Mouse (Mus musculus) B cell, adult 2 months (primary cell): ENCODE data around the gene Col4a1.

Experiments used
- DNase-seq, 2 experiments: peaks; one replicate each; pipeline ENCODE4 v3.0.0; 2022

The Col4a1 gene

DNA sequence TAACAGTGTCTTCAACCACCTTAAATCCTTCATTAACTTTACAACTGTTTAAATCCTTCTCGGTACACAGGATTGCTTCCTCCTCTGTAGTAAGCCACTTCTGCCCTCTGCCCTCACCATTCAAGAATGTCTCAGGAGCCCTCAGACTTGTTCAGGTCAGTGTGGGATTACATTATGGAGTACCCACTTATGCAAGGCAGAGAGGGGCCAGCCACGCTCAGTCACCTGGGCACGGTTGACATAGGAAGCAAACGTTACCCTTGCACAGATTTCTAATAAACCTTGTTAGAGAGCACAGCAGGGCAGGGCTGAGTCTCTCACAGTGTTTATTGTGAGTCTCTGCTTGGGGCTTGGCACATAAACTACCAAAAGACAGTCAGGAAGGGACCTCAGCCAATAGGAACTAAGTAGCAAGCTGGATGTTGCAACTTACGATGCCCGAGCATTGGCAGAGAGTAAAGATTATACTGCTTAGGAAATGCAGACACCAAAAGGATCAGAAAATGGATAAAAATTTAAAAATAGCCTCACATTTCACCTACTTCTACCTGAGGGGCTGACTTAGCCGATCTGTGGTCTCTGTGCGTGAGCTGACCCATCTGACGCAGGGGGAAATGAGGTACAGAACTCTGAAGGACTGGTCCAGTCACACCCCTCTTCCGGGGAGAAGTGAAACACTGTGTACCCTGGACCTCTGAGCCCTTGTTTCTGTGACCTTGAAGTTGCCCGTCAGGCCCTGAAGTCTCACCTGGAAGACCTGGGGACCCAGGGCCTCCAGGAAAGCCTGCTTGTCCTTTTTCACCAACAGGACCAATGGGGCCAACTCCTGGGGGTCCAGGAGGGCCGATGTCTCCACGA lies 86.8 kb downstream of the Col4a1 start:
- no peak for DNase-seq

DNA sequence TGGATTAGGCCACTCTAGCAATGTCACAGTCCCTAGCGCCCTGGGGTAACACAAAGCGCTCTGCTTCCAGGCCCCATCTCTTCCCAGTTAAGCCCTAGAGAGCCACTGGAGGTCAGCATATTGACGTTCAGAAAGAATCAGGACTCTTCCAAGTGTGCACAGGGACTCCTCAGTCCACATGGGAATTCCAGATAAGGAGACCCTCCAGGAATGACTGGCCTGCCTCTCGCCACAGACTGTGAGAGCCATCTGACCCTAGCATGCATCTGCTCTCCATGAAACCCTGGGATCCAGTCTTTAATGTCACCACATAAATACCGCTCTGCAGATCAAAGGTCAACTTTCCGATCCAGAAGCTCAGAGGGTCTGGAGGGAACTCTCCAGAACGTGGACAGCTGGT lies 88.4 kb downstream of the Col4a1 start:
- DNase-seq, result no peak

DNA sequence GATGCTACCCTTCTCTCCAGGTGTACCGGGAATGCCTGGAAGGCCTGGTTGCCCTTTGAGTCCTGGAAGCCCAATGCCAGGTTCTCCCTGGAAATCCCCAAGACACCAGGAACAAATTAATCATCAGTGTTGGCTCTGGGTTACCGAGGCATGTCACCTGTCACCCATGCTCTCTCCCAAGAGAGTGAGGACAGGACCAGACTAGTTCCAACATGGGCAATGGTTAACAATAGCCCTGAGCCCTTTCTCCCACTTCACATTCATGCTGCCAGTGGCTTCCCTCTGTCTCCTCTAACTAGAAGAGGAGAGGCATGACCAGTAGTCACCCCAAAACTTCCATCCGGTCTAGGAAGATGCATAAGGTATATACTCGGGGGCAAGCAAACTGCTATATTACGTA lies 91.3 kb downstream of the Col4a1 start:
- no peak for DNase-seq

DNA sequence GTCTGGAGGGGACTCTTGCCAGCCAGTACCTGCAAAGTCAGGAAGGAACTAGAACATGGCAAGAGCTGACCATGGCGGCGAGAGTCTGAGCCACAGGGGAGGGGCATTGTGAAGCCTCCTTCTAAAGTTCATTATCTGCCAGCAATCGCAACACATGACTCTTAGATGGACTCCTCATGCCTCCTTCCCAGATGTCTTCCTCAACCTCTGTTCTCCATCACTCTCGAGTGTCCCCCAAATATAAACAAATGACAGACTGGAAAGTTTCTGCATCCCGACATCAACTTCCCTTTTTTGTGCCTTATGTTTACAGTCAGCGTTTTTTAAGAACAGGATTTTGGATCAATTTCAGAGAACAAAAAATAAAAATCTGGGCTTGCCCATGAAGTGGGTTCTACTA lies 93.3 kb downstream of the Col4a1 start:
- no peak for DNase-seq

DNA sequence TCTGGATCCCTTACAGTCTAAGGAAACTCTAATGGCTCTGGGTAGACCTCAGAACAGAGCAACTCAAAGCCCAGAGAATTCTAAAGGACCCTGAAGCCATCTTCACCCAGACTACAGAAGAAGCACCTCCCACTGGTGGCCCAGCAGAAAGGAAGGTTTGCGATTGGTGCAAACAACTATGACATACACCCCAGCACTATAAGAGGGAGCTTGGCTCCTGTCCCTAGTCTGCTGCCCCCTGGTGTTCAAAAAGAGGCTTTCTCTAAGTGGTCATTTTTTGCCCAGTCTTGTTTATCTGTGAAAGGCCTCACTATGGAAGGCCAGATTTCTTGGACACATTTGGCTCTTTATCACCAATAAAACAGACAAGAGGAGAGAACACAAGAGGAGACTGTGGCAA lies 97.4 kb downstream of the Col4a1 start:
- peak; percentile 58 to 67 for DNase-seq

DNA sequence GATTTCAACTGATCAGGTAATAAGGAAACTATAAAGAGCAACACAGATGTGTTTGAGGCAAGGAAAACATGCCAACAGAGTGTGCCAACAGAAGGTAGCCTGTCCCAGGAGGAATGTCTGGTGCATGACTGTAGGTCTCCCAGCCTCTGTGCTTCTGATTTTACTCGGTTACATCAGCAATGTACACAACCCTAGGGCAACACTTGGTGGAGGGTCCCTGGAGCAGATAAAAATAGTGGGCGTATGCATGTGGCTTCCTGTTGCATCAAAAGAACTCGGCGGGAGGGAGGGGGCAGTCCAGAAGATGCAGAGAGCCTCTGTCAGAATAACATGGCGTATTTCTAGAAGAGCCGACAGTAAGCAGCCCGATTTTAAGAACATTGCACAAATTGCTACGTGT lies 106.1 kb downstream of the Col4a1 start:
- no peak for DNase-seq

DNA sequence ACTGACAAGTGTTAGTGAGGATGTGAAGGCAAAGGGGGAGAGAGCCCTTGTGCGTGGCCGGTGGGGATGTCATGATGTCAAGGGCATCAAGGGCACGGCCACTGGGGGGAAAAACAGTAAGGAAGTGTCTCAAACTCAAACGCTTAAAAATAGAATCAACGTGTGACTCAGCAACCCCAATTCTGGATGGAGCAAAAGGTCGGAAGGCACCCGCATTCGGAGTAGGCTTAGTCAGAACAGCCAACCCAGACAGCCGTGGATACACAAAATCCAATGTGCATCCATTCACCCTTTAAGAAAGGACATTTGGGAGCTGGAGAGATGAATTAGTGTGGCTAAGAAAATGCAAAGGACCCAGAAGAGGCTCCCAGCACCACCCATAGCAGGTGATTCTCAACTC lies 107.1 kb downstream of the Col4a1 start:
- no peak for DNase-seq

DNA sequence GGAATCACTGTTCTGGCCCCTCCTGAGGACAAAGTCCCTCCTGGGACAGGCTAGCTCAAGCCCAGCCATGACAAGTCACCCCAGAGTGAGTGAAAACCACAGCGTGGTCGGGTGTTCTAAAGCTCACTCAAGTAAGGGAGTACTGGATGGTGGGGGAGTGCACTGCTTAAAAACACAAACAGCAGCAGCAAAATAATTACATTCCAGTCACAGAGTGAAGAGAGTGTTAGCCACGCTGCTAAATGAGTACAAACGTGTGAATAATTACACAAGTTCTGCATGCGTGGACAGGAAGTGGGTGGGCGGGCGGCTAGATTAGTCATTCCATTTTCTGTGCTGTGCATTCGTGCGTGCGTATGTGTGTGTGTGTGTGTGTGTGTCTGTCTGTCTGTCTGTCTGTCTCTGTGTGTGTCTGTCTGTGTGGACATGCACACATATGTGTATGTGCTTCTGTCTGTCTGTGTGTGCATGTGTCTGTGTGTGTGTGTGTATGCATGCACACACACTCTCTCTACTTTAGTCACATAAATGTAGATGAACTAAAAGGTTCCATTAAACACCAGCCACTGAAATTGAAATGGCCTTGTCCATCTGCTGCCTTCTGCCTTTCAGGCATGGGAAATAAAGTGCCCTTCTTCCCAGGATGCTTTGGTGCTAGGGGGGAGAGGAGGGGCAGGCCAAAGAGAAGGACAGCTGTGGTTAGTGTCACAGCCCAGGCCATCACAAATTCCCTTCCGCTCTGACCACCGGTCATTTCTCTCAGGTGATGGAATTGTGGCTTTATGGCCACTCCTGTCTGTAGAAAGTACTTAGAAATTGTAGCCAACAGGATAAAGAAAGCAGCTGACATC lies 109.1 kb downstream of the Col4a1 start:
- peak; percentile 41 to 50 for DNase-seq

DNA sequence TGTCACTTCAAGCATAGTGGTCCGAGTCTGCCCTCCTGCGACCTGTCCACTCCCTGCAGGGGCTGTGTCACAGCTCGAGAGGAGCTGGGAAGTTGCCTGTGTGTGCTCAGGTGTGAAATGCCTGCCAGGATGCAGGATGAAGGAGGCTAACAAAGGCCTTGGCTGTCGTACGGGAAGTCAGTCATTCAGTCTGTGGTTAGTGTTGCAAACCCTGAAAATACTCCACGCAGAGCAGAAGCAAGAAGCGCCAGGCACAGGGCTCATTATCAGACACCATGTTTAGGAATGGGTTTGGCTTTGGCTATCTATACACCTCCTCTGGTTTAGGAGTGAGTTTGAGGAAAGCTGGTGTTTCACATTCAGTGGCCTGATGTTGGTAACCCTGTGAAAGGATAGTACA lies 114.0 kb downstream of the Col4a1 start:
- DNase-seq, result no peak

DNA sequence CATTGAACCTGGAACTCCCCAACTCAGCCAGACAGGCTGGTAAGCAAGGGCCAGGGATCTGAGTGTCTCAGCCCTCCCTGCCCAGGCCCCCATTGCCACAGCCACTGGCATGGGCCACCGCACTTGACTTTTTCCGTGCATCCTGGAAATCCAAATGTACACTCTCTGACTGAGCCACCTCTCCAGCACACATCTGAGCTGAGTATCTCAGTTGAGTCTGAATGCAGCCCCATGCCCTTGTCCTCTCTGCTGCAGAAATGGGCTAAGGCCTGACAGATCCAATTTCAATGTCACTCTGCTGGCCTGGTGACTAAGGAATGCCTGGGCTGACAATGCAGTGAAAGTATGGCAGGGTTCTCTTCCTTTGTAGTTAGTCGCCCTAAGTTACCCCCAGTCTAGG lies 114.6 kb downstream of the Col4a1 start:
- DNase-seq, result no peak

DNA sequence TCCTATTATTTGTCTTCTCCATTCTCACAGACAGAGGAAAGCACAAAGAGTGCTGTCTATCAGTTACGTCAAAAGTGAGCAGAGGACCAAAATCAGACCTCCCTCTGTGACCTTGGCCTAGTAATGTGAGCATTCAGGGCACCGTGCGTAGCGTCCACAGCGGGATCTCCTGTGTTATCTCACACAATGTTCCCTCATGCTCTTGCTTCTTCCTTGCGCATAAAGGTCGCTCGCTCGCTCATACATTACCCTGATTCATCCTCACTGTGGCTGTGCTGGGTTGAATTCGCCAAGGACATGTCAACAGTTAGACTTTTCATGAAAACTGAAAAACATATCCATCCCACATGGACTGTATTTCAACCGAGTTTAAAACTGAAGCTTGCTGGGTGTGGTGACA lies 115.4 kb downstream of the Col4a1 start:
- DNase-seq, result no peak

DNA sequence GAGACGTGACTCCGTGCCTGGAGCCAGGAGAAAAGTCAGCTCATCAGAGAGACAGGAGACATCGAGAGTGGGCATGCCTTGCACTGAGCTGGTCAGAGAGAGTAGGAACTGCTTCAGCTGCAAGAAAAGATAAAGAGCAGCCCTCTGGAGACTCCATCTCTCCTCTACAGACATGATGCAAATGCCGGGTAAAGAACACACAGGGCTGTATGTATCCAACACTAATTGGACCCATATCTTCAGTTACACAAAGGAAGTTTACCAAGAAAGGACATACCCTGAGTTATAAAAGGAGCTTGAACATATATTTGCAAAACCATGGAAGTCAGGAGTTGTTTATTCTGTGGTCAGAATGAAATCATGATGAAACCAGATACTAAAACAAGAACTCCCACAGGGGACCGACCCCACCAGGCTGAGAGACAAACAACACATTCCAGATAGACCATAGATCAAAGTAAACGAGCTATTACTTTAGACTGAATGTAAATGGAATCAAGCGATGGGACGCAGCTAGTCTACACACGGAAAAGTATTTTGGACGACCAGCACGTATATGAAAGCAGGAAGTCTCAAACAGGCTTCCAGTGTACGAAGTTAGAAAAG lies 119.8 kb downstream of the Col4a1 start:
- DNase-seq, result no peak

DNA sequence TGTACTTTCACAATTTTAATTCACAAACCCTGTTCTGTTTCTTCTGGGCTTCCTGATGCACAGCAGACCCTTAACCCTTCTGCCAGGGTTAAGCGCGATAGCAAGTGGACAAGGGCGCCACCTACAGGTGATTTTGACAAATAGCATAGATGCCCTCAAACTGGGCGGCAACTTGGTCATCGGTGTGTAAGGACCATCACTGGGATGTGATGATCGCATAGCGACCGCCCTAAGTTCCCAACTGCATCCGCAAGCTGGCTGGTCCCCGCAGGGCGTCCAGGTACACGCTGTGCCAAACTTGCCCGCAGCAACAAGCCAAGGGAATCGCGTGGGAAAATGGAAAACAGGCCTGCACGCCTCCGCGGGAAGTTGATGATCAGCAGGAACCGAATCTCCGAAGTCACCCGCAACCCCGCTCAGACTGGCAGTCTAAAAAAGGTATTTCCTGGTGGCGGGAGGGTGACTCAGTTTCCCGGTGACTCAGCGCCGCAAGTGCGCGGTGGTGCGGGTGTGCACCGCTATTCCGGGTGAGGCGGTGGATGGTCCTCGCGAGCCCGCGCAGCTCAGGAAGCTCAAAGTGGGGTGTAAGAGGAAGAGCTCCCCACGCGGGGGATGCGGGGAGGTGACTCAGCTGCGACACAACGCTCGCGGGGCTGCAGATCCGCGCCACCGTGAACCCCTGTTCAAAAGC lies 124.9 kb downstream of the Col4a1 start:
- DNase-seq, result peak; percentile 82 to 86

DNA sequence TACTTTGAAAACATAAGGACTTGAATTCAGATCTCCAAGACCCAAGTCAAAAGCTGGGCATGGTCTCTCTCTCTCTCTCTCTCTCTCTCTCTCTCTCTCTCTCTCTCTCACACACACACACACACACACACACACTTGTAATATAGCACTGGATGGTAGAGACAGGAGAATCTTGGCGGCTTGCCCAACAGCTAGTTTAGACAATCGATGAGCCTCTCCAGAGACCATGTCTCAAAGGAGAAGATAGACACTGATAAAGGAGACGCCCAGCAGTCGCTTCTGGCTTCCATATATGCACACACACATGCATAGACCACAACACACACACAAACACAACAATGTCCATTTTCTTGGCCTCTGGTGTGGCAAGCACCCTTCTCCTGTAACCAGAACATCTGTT lies 126.2 kb downstream of the Col4a1 start:
- no peak for DNase-seq

DNA sequence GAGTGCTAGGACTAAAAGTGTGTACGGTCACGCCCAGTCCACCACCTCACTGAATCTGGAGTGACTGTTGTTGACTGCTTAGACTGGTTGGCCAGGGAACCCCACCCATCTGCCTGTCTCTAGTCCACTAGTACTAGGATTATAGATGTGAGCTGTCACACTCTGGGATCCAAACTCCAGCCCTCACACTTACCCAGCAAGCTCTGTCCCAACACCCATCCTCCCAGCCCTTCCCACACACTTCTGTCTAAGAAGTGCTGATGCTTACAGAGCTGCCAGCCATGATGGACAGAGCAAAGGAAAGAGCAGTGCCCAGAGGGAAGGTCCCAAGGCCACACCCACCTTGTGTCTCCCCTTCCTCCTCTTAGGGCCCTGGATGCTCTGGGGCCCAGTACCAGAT lies 127.0 kb downstream of the Col4a1 start:
- no peak for DNase-seq

DNA sequence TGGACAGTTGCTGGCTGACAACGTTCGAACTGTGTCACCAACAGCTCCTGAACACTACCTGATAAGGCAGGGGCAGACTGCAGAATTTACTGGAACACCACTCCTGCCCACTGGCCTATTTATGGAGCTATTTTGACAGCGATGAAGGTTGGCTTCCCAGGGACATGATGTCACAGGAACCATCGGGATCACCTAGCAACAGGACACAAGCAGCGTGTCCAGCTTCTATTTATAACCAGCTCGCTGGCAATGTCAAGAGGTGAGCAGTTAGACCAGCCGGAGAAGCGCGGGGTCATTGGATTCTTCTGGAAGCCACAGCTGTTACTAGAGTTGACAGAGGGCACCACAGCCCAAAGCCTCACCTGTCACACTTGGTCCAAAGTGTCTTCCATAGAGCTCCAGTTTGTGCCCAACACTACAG lies 129.0 kb downstream of the Col4a1 start:
- no peak for DNase-seq

DNA sequence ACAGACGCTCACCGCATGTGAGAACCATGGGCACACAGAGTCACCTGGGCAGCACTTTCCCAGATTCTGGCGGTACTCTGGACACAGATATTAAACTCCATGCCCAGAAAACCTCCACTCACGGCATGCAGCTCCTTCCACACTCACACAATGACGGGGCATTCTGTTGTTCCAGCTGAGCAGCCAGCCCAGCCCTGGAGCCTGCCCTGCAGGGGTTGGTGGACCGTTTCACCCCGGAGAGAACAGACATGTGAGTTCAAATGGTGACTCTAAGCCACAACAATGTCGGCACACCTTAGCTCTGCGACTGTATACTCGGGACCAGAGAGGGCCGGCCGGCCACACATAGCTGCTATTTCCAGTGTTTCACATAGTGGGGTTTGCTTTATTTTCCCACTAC lies 130.0 kb downstream of the Col4a1 start:
- DNase-seq, result no peak

DNA sequence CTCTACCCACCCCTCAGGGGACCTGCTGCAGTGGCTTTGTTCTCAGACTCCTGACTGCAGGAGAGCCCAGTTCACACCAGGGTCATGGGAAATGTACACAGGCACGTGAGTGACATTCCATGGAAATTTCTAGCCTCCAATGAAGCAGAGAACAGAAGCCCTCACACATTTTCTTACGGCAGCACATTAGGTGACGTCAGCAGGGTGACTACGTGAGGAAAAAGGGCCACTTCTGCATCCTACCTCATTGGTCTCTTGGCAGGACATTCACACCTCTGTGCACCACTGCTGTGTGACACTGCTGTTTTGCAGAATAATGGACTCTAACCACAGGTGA lies 130.5 kb downstream of the Col4a1 start:
- no peak for DNase-seq

DNA sequence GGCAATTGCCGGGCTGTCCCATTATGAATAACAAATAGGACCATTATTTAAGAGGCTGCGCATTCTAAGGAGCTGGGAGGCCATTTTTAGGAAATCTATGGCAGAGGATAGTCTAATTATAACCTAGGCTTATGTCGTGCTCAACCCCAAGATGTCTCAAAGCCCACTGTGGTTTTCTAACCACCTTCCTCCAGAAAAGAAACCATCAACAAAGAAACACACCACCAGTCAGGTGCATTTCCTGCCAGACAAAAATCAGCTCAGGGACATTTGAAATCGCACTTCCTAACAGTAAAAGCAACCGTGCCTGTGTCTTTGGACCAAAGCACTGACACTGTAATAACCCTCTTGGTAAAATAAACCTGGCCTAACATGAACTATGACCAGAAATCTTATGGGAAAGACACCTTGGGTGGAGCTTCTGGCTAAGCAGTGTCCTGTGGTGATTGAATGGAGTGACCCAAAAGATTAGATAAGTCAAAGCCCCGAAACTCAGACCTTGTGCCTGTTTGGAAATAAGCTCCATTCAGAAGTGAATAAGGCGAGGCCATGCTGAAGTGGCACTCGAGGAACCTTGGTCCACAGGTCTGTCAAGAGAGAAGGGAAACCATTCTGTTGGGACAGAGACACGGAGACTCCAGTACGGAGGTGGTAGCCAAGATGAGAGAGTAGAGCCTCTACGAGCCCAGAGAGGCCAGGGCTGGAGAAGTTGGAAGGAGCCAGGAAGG lies 131.0 kb downstream of the Col4a1 start:
- DNase-seq, result peak; percentile 19 to 28

DNA sequence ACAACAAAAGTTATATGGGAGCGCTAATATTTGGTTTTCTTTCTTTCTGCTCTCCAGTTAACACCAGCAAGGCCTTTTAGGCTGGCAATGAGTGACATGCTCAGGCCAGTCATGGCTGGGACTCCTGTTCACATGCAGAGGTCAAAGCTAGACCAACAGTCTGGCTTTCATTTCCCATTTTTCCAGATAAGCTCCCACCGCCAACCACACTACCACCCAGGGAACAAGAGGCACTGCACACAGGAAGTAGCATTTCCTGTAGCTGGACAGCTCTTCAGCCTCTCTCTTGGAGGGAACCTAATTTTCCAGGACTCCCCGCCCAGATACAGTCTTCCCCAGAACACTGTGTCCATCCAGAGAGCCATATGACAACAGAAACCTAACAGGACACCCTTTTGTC lies 132.8 kb downstream of the Col4a1 start:
- no peak for DNase-seq

DNA sequence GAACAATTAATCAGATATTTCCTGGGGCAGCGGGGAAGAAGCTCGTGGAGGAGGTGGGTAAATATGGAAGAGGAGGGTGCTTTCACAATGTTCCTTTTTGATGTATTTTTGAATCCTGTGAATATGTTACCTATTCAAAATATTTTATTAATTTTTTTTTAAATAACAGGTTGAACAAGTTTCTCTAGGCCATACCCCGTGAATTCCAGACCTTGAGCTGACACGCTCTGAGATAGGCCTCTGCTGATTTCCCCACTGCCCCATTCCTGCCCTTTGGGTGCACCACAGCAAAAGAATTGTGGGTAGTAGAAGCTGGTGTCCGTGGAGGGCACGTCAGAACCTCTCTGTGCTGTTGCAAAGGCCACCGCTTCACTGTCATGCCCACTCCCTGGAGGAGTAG lies 136.2 kb downstream of the Col4a1 start:
- DNase-seq, result no peak
